Mouse (Mus musculus) lung, adult 2 months (tissue): ENCODE data around the gene Gm28035.

ENCODE experiments used
- CTCF ChIP-seq: fragments of 200-500 bp; IDR thresholded peaks from 2 replicates; pipeline ENCODE4 v1.5.1; 2011; ENCODE audit warnings: mild to moderate bottlenecking, low read length, control low read depth; ENCODE audit not compliant: insufficient read depth
- POLR2A ChIP-seq: fragments of 200-500 bp; IDR thresholded peaks from 2 replicates; pipeline ENCODE4 v1.6.1; 2011; ENCODE audit warnings: low read depth, mild to moderate bottlenecking, control low read depth, low read length, borderline replicate concordance; ENCODE audit errors: extremely low read depth

- TF ChIP-seq CTCF (no peak), POLR2A (no peak)
Measured at GRCm38 (mm10) chr2:30259131-30260064, 19.0 kb downstream of the Gm28035 start.
